Mouse (Mus musculus): ENCODE measurements around the gene 1700113H08Rik. TPM values are rescaled to one million over a fixed set of nuclear protein-coding genes. Genes with fewer than 3 reads are reported as not detected.

Gene 1700113H08Rik
- polyA plus RNA-seq (2012; rRNA removed) = 0.12 TPM in 1 of 2 replicates, not detected in the other

- no peaks in the 10 kb centered on the region; the same call in 1 of the 2 replicates for H3K27me3 ChIP-seq (replicated peaks; ENCODE audit: control insufficient read depth, insufficient read depth, low read length)
- WGBS = 12% methylated on average over 15 of the region's 15 CpGs
- no peak within 1 kb of the TSS for H3K4me3 ChIP-seq (ENCODE audit: insufficient read depth, low read depth, low read length)
- no peak for DNase-seq
- no peaks in the 10 kb centered on the region for H3K4me1 ChIP-seq (ENCODE audit: control insufficient read depth, insufficient read depth, low read length)
- no peak within 1 kb of the TSS for H3K27ac ChIP-seq (ENCODE audit: insufficient read depth, low read depth, low read length)
- no peaks in the 10 kb centered on the region for H3K36me3 ChIP-seq (ENCODE audit: control insufficient read depth, insufficient read depth, low read length)
- TF ChIP-seq POLR2A (IDR thresholded peaks at IDR 0.05; ENCODE audit: low read depth, low read length) = no peak
- TF ChIP-seq CTCF (conservative IDR thresholded peaks at IDR 0.05; ENCODE audit: insufficient read depth, insufficient read length, low read depth, low read length) = no peak; the same call in 1 of the 2 replicates
These were observed at the start of gene 1700113H08Rik for GRCm38 (mm10) chr10:87057500-87058250. Gene 1700113H08Rik (plus strand): TSS chr10:87058045.

GRCm38 (mm10) chr10:87008215-87008499, 49.7 kb upstream of the 1700113H08Rik start:
- Histone ChIP-seq H3K4me1 (ENCODE audit: control insufficient read depth, insufficient read depth, low read length) (no peaks in the 10 kb centered on the region), H3K36me3 (ENCODE audit: control insufficient read depth, insufficient read depth, low read length) (no peaks in the 10 kb centered on the region), H3K4me3 (ENCODE audit: insufficient read depth, low read depth, low read length) (no peak overlapping the region), H3K27ac (ENCODE audit: insufficient read depth, low read depth, low read length) (no peak overlapping the region), H3K27me3 (replicated peaks; ENCODE audit: control insufficient read depth, insufficient read depth, low read length) (no peaks in the 10 kb centered on the region)
- no peak for DNase-seq
- TF ChIP-seq CTCF (conservative IDR thresholded peaks at IDR 0.05; ENCODE audit: insufficient read depth, insufficient read length, low read depth, low read length) (no peak), POLR2A (IDR thresholded peaks at IDR 0.05; ENCODE audit: low read depth, low read length) (no peak)
- 79% methylated on average over 3 of the region's 3 CpGs for WGBS

GRCm38 (mm10) chr10:87012087-87012486, 45.8 kb upstream of the 1700113H08Rik start:
- H3K4me3 ChIP-seq (ENCODE audit: insufficient read depth, low read depth, low read length) = no peak overlapping the region
- TF ChIP-seq POLR2A (IDR thresholded peaks at IDR 0.05; ENCODE audit: low read depth, low read length) = no peak
- no peak for TF ChIP-seq CTCF (conservative IDR thresholded peaks at IDR 0.05; ENCODE audit: insufficient read depth, insufficient read length, low read depth, low read length)
- H3K27ac ChIP-seq (ENCODE audit: insufficient read depth, low read depth, low read length) = no peak overlapping the region
- no peaks in the 10 kb centered on the region for H3K36me3 ChIP-seq (ENCODE audit: control insufficient read depth, insufficient read depth, low read length)
- WGBS = 88% methylated on average over 7 of the region's 7 CpGs
- H3K27me3 ChIP-seq (replicated peaks; ENCODE audit: control insufficient read depth, insufficient read depth, low read length) = no peaks in the 10 kb centered on the region
- no peaks in the 10 kb centered on the region for H3K4me1 ChIP-seq (ENCODE audit: control insufficient read depth, insufficient read depth, low read length)
- no peak for DNase-seq

- H3K27ac ChIP-seq (ENCODE audit: insufficient read depth, low read depth, low read length) = no peak overlapping the region
- no peaks in the 10 kb centered on the region for H3K27me3 ChIP-seq (replicated peaks; ENCODE audit: control insufficient read depth, insufficient read depth, low read length)
- peak; percentile 2 for DNase-seq
- no peak for TF ChIP-seq POLR2A (IDR thresholded peaks at IDR 0.05; ENCODE audit: low read depth, low read length)
- no peak for TF ChIP-seq CTCF (conservative IDR thresholded peaks at IDR 0.05; ENCODE audit: insufficient read depth, insufficient read length, low read depth, low read length)
- H3K36me3 ChIP-seq (ENCODE audit: control insufficient read depth, insufficient read depth, low read length) = no peaks in the 10 kb centered on the region
- no peaks in the 10 kb centered on the region for H3K4me1 ChIP-seq (ENCODE audit: control insufficient read depth, insufficient read depth, low read length)
- H3K4me3 ChIP-seq (ENCODE audit: insufficient read depth, low read depth, low read length) = no peak overlapping the region
- WGBS = 57% methylated on average over 7 of the region's 7 CpGs
These were observed 43.4 kb upstream of the 1700113H08Rik start for GRCm38 (mm10) chr10:87014391-87014965.

DNA sequence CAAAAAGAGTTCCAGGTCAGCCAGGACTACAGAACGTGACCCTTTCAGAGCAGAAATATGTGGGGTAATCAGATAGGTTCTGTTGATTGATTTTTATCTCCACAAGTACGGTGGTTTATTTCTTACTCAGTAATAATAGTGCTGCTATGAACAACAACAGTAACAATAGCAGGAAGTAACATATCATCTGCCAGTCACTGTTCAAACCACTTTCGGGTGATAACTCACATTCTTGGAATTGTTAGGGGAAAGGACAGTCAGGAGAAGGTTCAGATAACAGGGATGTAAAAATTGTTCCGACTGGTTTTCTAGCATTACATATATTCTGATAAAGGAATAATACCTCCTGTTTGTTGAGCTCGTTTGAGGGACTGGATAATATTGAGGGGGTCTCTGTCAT, 42.4 kb upstream of the 1700113H08Rik start:
- Histone ChIP-seq H3K4me3 (ENCODE audit: insufficient read depth, low read depth, low read length) (no peak overlapping the region), H3K27me3 (replicated peaks; ENCODE audit: control insufficient read depth, insufficient read depth, low read length) (no peaks in the 10 kb centered on the region), H3K27ac (ENCODE audit: insufficient read depth, low read depth, low read length) (no peak overlapping the region), H3K36me3 (ENCODE audit: control insufficient read depth, insufficient read depth, low read length) (no peaks in the 10 kb centered on the region), H3K4me1 (ENCODE audit: control insufficient read depth, insufficient read depth, low read length) (no peaks in the 10 kb centered on the region)
- no peak for TF ChIP-seq CTCF (conservative IDR thresholded peaks at IDR 0.05; ENCODE audit: insufficient read depth, insufficient read length, low read depth, low read length)
- no peak for TF ChIP-seq POLR2A (IDR thresholded peaks at IDR 0.05; ENCODE audit: low read depth, low read length)
- DNase-seq = peak; percentile 18
- WGBS = 26% methylated on average over 5 of the region's 5 CpGs

GRCm38 (mm10) chr10:87016151-87016692, 41.6 kb upstream of the 1700113H08Rik start:
- Histone ChIP-seq H3K27me3 (replicated peaks; ENCODE audit: control insufficient read depth, insufficient read depth, low read length) (no peaks in the 10 kb centered on the region), H3K4me3 (ENCODE audit: insufficient read depth, low read depth, low read length) (no peak overlapping the region), H3K36me3 (ENCODE audit: control insufficient read depth, insufficient read depth, low read length) (no peaks in the 10 kb centered on the region), H3K4me1 (ENCODE audit: control insufficient read depth, insufficient read depth, low read length) (no peaks in the 10 kb centered on the region), H3K27ac (ENCODE audit: insufficient read depth, low read depth, low read length) (no peak overlapping the region)
- no peak for DNase-seq
- WGBS = 48% methylated on average over 9 of the region's 9 CpGs
- TF ChIP-seq CTCF (conservative IDR thresholded peaks at IDR 0.05; ENCODE audit: insufficient read depth, insufficient read length, low read depth, low read length) (no peak), POLR2A (IDR thresholded peaks at IDR 0.05; ENCODE audit: low read depth, low read length) (no peak)

GRCm38 (mm10) chr10:87018876-87019275, 39.0 kb upstream of the 1700113H08Rik start:
- H3K4me1 ChIP-seq (ENCODE audit: control insufficient read depth, insufficient read depth, low read length) = no peaks in the 10 kb centered on the region
- H3K4me3 ChIP-seq (ENCODE audit: insufficient read depth, low read depth, low read length) = no peak overlapping the region
- no peak for DNase-seq
- no peaks in the 10 kb centered on the region for H3K27me3 ChIP-seq (replicated peaks; ENCODE audit: control insufficient read depth, insufficient read depth, low read length)
- TF ChIP-seq CTCF (conservative IDR thresholded peaks at IDR 0.05; ENCODE audit: insufficient read depth, insufficient read length, low read depth, low read length) = no peak
- no peak for TF ChIP-seq POLR2A (IDR thresholded peaks at IDR 0.05; ENCODE audit: low read depth, low read length)
- 35% methylated on average over 9 of the region's 9 CpGs for WGBS
- H3K27ac ChIP-seq (ENCODE audit: insufficient read depth, low read depth, low read length) = no peak overlapping the region
- no peaks in the 10 kb centered on the region for H3K36me3 ChIP-seq (ENCODE audit: control insufficient read depth, insufficient read depth, low read length)
